Mouse (Mus musculus) heart, embryonic 11.5 days (tissue): ENCODE data around the gene Mrfap1. TPM values are rescaled to one million over a fixed set of nuclear protein-coding genes. Genes with fewer than 3 reads are reported as not detected.

Source experiments
- ATAC-seq: fragments of 200-750 bp; cut with Nextera tagmentation; replicated peaks from 2 replicates; pipeline ENCODE4 v1.8.0; 2017; ENCODE audit warnings: moderate library complexity; ENCODE audit not compliant: insufficient number of reproducible peaks, low FRiP score, low TSS enrichment
- H3K27ac ChIP-seq: fragments of 300-500 bp; sonication (generic); 2 replicates; pipeline ENCODE4 v1.5.1; 2014; ENCODE audit warnings: mild to moderate bottlenecking, low read depth, low read length
- H3K27me3 ChIP-seq: fragments of 300-500 bp; sonication (generic); 2 replicates; pipeline ENCODE4 v1.6.1; 2014; ENCODE audit warnings: mild to moderate bottlenecking, low read length, mixed read lengths; ENCODE audit not compliant: control insufficient read depth, insufficient read depth
- H3K36me3 ChIP-seq: fragments of 300-500 bp; sonication (generic); 2 replicates; pipeline ENCODE4 v1.6.1; 2014; ENCODE audit warnings: mild to moderate bottlenecking, low read length, moderate library complexity, mixed read lengths; ENCODE audit not compliant: control insufficient read depth, insufficient read depth
- H3K4me1 ChIP-seq: fragments of 300-500 bp; sonication (generic); 2 replicates; pipeline ENCODE4 v1.6.1; 2014; ENCODE audit warnings: low read length; ENCODE audit not compliant: control insufficient read depth, insufficient read depth
- H3K4me2 ChIP-seq: fragments of 300-500 bp; sonication (generic); 2 replicates; pipeline ENCODE4 v1.6.1; 2014; ENCODE audit warnings: mild to moderate bottlenecking, moderate library complexity
- H3K4me3 ChIP-seq: fragments of 300-500 bp; sonication (generic); 2 replicates; pipeline ENCODE4 v1.5.1; 2014; ENCODE audit warnings: low read depth, low read length
- H3K9ac ChIP-seq: fragments of 300-500 bp; sonication (generic); 2 replicates; pipeline ENCODE4 v1.6.1; 2014; ENCODE audit warnings: mild to moderate bottlenecking, low read depth, low read length, moderate library complexity
- H3K9me3 ChIP-seq: fragments of 300-500 bp; sonication (generic); replicated peaks from 2 replicates; pipeline ENCODE4 v1.6.1; 2016; ENCODE audit warnings: low read length; ENCODE audit not compliant: control insufficient read depth
- WGBS: fragments of 180-500 bp; shearing (Covaris S2); extraction: QIAGEN DNeasy Blood & Tissue Kit; methylation state at CpG from one replicate; pipeline ENCODE4 v1.1.7; 2014; ENCODE audit not compliant: insufficient replicate concordance; 5-methylcytosine and 5-hydroxymethylcytosine counted together
- polyA plus RNA-seq: library from polyadenylated mRNA; unstranded; fragments of >200 nt; fragmentation: Nextera tagmentation; extraction: Ambion mirVana; gene quantifications from 2 replicates; pipeline ENCODE4 v1.2.1, GENCODE M21; 2014

The Mrfap1 gene
- polyA plus RNA-seq, 1 experiment from 2014 or later: 420 TPM

DNA sequence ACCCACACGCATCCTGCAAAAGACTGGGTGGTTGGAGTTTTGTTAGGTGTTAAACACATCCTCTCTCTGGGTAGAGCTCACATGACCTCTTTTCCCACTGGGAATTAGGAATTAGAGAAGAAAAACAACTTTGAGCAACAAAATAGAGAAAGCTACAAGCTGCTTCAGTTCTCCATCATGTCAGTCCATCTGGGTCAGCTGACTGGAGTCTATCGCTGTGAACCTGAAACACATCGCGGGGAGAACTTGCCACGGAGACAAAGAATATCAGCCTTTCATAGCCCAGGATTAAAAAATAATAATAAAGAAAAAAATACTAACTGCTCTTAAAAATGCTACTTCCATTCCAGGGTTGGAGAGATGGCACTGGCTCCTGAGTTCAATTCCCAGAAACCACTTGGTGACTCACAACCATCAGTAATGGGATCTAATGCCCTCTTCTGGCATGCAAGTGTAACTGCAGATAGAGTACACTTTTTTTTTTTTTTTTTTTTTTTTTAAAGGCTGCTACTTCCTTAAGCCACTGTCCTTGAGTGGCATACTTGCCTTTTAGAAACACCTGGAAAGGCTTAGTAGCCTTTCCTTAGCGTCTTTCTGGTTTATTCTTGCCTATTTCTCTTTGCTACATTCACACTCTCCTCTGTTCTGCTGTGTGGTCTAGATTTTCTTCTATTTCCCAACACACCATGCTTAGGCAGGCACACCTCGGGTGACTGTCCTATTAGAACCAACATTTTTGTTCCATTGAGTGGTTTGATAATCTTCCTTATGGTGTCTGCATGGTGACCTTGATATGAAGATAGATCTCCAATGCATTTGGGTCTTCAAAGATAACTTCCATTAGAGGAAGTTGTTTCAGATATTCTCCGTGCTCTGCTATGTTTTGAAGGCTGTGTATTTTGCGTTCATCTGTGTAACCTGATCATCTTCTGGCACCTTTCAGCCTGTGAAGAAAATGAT is 46.2 kb downstream of the Mrfap1 start:
- Histone ChIP-seq H3K4me2 (no peak overlapping the region), H3K36me3 (no peaks in the 10 kb centered on the region)
- 65% methylated on average over 9 of the region's 9 CpGs for WGBS

GRCm38 (mm10) chr5:36748536-36749061 is 48.0 kb downstream of the Mrfap1 start, which contains the start of gene Bloc1s4:
Bloc1s4 (minus strand) TSS chr5:36748650.
- peaks cover 5% of the 10 kb centered on the region; the same call in 1 of the 2 replicates for H3K27me3 ChIP-seq
- WGBS: 4% methylated on average over 31 of the region's 31 CpGs
- ATAC-seq: peak; percentile 85
- H3K4me1 ChIP-seq: peaks cover 13% of the 10 kb centered on the region; the same call in 1 of the 2 replicates
- H3K4me3 ChIP-seq: peak within 1 kb of the TSS; percentile 71
- no peaks in the 10 kb centered on the region for H3K36me3 ChIP-seq
- no peaks in the 10 kb centered on the region for H3K9me3 ChIP-seq
- 0 out of 2 replicates have a peak within 1 kb of the TSS, but pooled peaks have one; percentile 15 for H3K27ac ChIP-seq
- H3K9ac ChIP-seq: peak within 1 kb of the TSS; percentile 90
- H3K4me2 ChIP-seq: peak within 1 kb of the TSS; percentile 99

More for the DNA sequence above, 46.2 kb downstream of the Mrfap1 start:
- H3K27me3 ChIP-seq: 0 out of 2 replicates have a peak, but pooled peaks cover 5% of the 10 kb centered on the region
- peaks cover 13% of the 10 kb centered on the region; the same call in 1 of the 2 replicates for H3K4me1 ChIP-seq
- no peak overlapping the region for H3K27ac ChIP-seq
- no peak overlapping the region for H3K9ac ChIP-seq
- no peaks in the 10 kb centered on the region for H3K9me3 ChIP-seq
- no peak for ATAC-seq
- H3K4me3 ChIP-seq: no peak overlapping the region

DNA sequence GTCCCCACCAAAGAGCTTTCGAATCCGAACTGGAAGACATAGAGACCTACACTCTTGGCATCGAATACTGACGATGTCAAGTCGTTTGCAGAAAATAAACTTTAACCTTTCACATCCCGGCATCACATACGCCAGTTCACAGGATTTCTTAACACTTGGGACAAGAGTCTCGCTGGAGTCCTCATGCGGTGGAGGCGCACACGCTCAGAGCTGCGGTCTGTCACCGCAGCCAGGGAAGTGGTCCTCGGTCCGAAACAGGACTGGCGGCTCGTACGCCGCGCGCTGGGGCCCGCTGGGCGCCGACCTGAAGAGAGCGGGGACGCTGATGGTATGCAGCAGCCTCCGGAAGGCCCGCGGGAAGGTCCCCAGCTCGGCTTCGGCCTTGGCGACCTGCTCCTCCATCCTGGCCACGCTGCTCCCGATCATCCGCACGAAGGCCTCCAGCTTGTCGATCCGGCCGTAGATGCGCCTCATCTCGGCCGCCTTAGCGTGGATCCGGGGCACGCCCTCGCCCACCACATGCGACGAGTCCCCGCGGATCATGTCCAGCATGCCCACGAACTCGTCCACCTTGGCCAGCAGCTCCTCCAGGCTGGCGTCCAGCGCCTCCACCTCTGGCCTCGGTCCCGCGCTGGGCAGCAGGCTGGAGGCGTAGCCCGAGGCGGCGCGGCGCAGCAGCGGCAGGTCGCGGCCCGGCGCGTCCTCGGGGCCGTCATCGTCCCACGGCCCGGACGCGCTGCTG is 48.6 kb downstream of the Mrfap1 start:
- H3K27me3 ChIP-seq: peaks cover 5% of the 10 kb centered on the region; the same call in 1 of the 2 replicates
- peak overlapping the region; percentile 71 for H3K4me3 ChIP-seq
- peak overlapping the region; percentile 90 for H3K9ac ChIP-seq
- no peaks in the 10 kb centered on the region for H3K9me3 ChIP-seq
- H3K4me1 ChIP-seq: peaks cover 13% of the 10 kb centered on the region; the same call in 1 of the 2 replicates
- WGBS: 2% methylated on average over 73 of the region's 76 CpGs
- H3K27ac ChIP-seq: 0 out of 2 replicates have a peak overlapping the region, but pooled peaks have one; percentile 15
- ATAC-seq: peak; percentile 74
- no peaks in the 10 kb centered on the region for H3K36me3 ChIP-seq
- H3K4me2 ChIP-seq: peak overlapping the region; percentile 99

DNA sequence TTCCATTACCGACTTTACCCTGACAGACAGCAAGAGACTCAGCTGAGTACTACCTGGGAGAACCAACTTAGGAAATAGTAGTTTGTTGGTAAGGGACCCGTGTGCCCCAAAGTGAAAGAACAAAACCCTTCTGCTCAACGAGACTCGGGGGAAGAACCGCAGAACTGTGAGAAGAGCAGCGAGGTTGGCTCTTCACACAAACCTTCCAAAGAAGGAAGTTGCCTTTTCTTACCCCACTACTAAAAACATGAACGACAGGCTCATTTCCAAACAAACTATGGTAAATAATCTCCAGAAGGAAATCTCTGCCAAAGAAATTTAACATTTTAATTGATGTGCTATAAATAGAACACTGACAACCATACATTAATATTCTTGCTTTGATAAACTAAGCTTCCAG is 49.5 kb downstream of the Mrfap1 start:
- WGBS: 81% methylated on average over 7 of the region's 7 CpGs
- Histone ChIP-seq H3K9ac (no peak overlapping the region), H3K36me3 (no peaks in the 10 kb centered on the region), H3K27ac (no peak overlapping the region), H3K4me2 (peak overlapping the region; percentile 99), H3K4me1 (peaks cover 13% of the 10 kb centered on the region; the same call in 1 of the 2 replicates), H3K9me3 (no peaks in the 10 kb centered on the region), H3K27me3 (no peaks in the 10 kb centered on the region; the same call in 1 of the 2 replicates), H3K4me3 (peak overlapping the region; percentile 71)
- no peak for ATAC-seq

Other genes starting within 250 kb of the Mrfap1 start
- 19.8 and 22.6 TPM in 2 replicates for gene Tbc1d14, start 203.5 kb downstream of the Mrfap1 start, polyA plus RNA-seq
- 27.8 and 32.0 TPM in 2 replicates for gene D5Ertd579e, start 100.7 kb downstream of the Mrfap1 start, polyA plus RNA-seq
- gene Bloc1s4, start 48.1 kb downstream of the Mrfap1 start, polyA plus RNA-seq: 20.0 and 20.1 TPM in 2 replicates
- gene Man2b2, start 33.9 kb upstream of the Mrfap1 start, polyA plus RNA-seq: 12.9 and 17.0 TPM in 2 replicates
- gene Ppp2r2c, start 71.7 kb upstream of the Mrfap1 start, polyA plus RNA-seq: 0.19 and 0.72 TPM in 2 replicates
- gene Wfs1, start 192.4 kb upstream of the Mrfap1 start, polyA plus RNA-seq: 23.8 and 28.5 TPM in 2 replicates